Mouse (Mus musculus): ENCODE measurements around the gene Ncr1.

DNA sequence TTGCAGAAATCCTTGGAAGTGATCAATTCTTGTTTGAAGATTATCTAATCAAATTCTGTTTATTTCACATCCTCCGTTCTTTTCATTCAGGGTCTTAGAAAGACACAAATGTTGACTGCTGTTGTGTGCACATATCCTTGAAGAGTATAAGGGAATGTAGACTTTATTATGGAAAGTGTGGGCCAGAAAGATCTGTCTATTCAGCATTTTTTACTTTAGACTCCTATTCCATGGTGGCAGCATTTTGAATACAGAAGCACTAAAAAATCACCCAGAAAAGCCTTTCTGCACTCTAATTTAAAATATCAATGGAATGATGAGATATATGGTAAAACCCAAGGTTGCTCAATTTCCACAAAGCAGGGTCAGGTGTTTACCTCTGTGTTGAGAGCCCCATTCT lies 34.1 kb upstream of the Ncr1 start:
- TF ChIP-seq MXI1 (IDR thresholded peaks at IDR 0.05; ENCODE audit: low read depth, low read length) (no peak), ZC3H11A (IDR thresholded peaks at IDR 0.05; ENCODE audit: low read depth, low read length) (no peak), UBTF (IDR thresholded peaks at IDR 0.05; ENCODE audit: borderline replicate concordance, insufficient read depth, low read depth, low read length) (no peak), SIN3A (IDR thresholded peaks at IDR 0.05; ENCODE audit: low read length) (no peak)

All from MEL (cell line).